Mouse (Mus musculus): Measurements from ENCODE around the gene Agk.

The Agk gene

GRCm38 (mm10) chr6:40443281-40443928 lies 118.4 kb downstream of the Agk start:
- no peak for DNase-seq (ENCODE audit: low spot score)
